Mouse (Mus musculus) erythroid progenitor cell, adult 5-6 weeks (primary cell): Measurements from ENCODE around the gene Hpd. TPM values are rescaled to one million over a fixed set of nuclear protein-coding genes. Genes with fewer than 3 reads are reported as not detected.

Experiments
- ATAC-seq: replicated peaks from 2 replicates; pipeline ENCODE4 v1.8.0; 2016; ENCODE audit warnings: moderate number of reproducible peaks, mild to moderate bottlenecking, moderate TSS enrichment, inconsistent platforms; ENCODE audit not compliant: poor library complexity, low FRiP score, severe bottlenecking
- total RNA-seq, 2 experiments: library from RNA; stranded (forward) in 1 of 2; stranded (reverse) in 1 of 2; fragments of 150-400 nt in 1 of 2; fragments of 186-747, 209-891 nt in 1 of 2; gene quantifications; 2 replicates each; pipeline versions ENCODE4 v1.2.3 to v1.2.4; 2015 to 2017; ENCODE audit warnings: low replicate concordance in 2 of 2

Gene Hpd
- total RNA-seq, 2 experiments from 2014 or later, result not detected

DNA sequence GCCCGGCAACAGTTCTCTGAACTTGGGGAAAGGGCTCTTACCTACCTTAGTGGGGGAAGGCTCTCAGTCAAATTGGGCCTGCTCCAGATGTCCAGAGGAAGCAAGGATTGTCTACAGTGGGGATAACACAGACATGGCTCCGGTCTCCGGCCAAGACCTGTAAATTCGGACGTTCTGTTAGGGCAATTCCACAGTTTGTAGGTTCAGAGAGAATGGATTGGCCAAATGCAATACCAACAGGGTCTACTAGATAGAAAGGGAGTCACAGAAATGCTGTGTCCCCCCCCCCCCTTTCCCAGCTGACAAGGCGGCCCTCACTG lies 44.7 kb downstream of the Hpd start:
- no peak for ATAC-seq

GRCm38 (mm10) chr5:123137044-123137909 lies 45.2 kb downstream of the Hpd start:
- peak; percentile 15; the same call in 1 of the 2 replicates for ATAC-seq

GRCm38 (mm10) chr5:123136361-123137043 lies 46.0 kb downstream of the Hpd start:
- ATAC-seq, result peak; percentile 48

DNA sequence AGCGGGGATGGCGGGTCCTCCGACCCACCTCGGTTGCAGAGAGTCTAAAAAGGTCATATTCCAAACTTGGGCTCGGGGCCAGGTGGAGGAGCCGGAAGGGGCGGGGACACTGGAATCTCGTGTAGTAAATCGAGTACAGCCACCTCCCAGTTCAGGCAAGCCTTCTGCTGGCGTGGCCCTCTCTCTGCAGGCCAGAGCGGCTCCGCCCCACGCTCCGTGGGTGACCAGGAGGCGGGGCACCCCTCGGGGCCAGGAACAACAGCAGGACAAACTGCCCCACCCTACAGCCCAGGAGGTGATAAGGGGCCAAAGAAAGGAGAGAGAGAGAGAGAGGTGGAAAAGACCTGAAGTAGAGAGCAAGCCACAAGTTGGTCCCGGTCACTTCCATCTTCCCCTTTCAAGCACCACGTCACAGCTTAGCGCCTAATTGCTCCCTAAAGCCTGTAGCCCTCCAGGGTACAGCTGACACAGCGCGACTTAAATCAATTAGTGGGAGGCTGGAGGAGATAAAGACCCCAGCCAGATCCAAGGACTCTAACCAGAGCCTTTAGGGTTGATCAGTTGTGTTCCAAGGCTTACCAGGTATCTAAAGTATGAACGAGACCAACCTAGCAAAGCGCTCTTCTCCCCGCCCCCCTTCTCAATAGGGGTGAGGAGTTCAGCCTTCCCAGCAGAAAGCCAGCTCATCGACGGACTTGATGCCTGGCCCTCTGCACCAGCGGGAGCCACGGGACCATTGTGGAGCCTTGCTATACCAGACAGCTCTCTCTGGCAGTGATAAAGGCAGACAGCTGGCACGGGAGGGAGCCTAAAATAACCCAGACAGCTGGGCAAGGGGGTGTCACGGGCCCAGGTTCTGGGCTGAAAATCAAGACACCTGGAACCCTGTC lies 46.8 kb downstream of the Hpd start:
- ATAC-seq, result peak; percentile 43

DNA sequence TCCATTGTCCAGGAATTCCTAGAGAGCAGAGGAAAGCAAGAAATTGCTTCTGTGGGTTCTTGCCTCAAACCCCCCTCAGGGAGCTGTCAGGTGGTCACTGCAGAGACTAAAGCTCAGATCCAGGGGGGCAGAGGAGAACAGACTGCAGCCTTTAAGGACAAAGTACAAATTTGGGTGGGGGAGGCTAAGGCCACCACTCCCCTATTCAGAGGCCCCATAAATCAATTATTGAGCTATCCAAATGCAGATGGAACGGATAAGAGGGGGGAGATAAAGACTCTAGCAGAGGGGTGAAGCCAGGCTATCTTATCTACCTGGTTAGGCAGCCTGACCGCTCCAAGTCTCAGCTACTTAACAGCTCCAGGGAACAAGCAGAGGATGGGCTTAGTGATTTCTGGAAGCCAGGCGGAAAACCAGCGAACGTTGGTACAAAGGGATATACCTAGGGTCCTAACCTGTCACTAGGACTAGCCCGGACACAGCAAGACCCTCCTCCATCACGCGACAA lies 47.6 kb downstream of the Hpd start:
- no peak for ATAC-seq

DNA sequence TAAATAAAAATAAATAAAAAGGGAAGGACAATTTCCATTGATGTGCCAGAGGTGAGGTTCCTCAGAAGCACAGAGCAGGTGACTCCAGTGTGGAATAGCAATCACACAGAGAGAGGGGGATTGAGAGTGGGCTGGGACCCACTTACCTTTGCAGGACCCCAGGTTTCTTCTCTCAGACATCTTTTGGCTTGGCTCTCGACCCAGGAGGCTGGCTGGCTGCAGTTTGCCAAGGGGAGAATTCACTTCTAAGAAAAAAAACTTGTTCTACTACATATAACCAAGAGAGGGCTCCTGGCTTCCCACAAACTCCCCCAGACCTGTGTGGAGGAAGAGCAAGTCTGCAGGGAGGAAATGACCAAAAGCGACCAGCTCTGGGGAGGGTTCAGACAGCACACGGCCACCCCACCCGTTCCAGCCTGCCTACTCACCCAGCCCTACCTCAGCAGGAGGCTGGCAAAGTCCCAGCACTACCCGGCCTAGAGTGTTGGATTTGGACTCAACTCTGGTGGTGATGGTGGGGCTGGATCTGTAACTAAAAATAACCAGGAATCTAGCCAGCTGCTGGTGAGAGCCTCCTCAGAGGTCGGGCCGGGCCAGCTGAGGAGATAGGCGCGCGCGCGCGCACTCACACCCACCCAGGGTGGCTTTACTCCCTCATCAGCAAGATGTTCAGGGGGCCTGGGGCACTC lies 48.2 kb downstream of the Hpd start:
- ATAC-seq, result no peak

GRCm38 (mm10) chr5:123133784-123134143 lies 48.8 kb downstream of the Hpd start:
- no peak for ATAC-seq

DNA sequence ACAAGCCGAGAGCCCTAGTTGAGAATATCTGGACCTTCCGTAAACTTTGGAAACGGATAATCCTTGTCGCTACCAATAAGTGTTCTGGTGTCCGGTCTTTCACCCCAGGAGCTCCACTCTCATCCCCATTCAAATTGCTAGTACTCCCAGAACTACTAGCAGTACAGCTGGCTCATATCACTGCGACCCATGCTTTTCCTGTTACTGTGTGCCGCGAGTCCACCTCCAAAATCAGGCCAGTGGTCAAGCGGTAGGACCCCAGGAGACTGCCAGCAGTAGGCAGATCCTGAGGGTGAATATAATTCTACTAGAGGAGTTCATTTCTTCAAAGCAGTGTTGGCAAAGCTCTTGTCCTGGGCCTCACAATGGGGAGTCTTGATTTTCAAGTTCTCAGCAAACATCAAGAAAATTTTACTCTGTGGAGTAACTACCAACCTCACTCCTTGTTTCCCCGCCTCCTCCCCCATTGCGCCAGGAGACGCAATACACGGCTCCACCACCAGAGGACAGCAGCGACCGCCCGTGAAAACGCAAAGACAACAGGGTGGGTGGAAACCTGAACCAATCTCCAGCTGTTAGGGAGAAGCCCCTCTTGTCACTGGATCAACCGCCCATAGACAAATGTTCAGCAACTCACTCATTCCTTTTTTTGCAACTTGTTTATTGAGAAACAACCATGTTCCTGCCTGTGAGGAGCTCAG lies 49.3 kb downstream of the Hpd start:
- peak; percentile 27; the same call in 1 of the 2 replicates for ATAC-seq

DNA sequence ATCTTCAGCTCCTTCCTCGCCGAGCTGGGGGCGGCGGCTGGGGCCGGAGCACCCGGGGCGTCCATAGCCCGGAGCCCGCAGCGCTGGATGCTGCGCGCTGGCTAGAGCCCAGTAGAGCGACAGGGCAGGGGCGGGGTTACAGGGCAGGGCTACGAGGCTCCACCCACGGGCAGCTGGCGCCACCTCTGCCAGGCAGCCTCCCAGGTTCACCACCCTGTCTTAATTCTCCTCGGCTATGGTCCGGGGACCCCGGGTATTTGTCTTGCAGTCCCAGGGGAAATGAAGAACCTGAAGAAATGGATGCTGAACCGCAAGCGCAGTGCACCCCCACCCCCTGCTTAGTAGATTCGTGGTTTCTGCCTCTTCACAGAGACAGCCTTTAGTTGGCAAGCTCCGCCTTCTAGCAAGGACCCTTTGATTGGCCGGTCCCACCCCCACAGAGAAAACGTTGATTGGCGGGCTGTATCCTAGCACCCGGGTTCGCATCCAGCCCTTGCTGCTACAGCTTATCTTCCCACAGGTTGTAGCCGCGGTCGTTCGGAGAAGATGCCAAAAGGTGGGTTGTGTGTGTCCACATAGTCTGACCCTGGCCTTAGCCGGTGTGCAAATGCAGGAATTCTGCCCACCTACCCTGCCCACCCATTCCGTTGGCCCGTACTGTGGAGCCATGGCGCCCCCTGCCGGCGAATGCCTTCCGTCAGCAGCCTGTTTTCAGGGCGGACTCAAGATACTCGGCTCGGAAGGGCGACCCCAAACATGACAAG lies 50.0 kb downstream of the Hpd start, which contains the start of gene Rhof:
TSS of gene Rhof (minus strand) at position 385 of the 764 bp plus-strand sequence.
- ATAC-seq, result peak; percentile 70

DNA sequence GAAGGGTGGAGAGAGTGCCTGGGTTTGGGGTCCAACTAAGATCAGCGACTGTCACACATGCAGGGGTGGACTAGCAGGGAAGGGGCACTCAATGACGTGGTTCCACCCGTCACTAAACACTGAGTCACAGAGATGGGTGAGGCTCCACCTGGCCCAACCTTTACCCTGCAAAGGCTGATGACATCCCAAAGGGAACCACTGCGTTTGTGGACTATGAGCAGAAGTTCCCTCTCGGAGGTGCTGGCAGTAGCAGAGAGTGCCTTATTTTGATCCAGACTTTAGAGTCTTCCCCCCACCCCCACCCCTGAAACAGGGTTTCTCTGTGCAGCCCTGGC lies 51.7 kb downstream of the Hpd start:
- ATAC-seq, result no peak

DNA sequence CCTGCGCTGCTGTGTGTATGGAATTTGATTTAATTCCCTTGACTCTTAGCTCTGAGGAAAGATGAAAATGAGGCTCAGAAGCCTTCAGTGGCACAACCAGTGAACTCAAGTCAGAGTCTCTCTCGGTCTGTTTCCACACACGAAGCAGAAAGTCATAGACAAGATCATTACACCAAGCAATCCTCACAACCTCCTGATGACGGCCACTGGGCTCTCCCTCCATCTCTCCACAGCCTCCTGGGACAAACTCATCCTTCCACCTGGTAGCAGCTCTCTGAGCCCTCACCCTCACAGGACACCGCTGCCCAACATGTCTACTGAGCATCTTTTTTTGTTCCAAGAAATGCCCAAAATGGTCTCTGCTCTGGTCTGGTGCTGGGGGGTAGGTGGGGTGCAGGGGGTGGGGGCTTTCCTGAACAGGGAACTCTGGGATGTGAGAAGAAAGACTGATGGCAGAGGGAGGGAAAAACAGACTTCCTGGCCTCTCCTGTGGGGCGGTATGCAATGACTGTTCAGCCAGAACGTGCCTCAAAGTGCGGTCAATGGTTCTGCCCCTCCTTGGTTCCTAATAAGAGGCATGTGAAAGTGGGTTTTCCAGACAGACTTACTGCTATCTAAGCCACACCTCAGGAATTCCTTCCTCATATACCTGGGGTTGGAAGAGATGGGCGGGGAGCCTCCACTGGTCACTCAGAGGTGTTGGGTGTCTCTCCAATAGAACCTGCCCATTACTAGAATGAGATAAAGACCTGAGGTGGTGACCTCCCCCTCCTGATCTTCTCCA lies 52.3 kb downstream of the Hpd start:
- no peak for ATAC-seq

DNA sequence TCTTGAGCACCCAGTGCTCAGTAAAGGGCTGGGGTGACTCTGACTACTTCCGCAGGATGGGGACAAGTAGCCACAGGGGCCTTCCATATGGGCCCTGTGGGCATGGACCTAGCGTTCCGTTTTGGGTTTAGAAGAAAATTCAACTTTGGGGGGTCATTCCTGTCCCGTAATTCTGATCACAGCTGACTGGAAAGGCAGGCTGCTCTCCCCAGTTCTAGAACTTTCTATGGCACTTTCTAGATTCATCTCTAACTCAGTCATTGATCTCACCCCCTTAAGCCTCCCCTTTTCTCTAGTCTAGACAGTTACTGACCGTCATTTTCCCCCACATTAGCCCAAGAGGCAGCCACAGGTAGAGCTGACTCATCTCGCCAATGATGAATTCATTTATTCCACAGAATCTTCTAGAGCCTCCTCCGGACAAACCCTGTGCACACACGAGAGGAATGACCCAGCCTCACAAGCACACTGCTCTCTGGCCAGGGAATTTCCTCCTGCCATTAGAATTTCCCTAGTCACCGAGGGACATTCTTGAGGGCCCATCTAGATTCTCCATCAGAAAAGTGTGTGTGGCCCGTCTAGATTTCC lies 53.3 kb downstream of the Hpd start:
- no peak for ATAC-seq

- no peak for ATAC-seq
Measured at GRCm38 (mm10) chr5:123128426-123129169, 53.9 kb downstream of the Hpd start.

DNA sequence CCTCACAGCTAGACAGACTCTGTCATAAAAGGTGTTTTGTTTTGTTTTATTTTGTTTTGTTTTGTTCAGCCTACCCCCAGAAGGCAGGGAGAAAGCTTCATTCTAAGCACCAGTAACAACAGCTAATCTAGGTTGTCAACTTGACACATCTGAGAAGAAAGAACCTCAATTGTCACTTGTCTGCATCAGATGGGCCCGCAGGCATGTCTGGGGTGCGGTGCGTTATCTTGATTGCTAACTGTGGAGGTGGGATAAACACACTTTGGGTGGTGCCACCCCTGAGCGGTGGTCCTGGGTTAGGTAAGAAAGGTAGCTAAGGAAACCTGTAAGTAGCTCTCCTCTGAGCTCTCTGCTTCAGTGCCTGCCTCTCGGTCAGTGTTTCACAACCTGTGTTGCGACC lies 55.5 kb downstream of the Hpd start:
- ATAC-seq, result no peak

DNA sequence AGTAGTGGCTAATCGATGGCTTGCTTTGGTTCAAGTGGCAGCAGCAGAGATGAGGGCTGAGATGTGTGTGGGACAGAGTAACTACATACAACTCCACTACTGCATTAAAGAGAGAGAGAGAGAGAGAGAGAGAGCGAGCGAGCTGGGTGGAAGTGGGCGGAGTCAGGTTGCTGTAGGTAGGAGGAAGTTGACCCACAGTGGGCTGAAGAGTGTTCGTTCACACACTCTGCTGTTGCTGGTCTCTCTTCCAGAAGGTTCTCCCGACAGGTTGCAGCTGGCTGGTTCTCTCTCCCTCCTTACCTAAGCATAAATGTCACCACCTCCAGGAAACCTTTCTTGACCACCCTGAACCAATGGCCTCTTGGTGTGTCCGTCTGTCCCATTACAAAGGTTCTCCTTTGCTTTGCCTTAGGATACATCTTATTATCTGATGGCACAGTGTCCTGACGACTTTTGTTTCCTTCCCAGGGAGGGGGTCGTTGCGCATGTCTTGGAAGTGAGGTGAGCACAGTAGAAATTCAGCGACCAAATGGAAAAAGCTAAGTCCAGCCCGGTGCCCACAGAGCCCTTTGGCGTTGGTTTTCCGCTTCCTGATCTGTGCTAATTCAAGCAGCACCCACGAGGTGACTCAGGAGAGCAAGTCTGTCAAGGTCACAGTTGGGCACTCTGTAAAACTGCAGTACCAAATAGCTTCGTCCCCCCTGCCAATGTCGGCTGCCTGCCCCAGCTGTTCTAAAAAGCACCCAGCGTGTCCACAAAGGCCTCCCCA lies 56.7 kb downstream of the Hpd start:
- no peak for ATAC-seq

DNA sequence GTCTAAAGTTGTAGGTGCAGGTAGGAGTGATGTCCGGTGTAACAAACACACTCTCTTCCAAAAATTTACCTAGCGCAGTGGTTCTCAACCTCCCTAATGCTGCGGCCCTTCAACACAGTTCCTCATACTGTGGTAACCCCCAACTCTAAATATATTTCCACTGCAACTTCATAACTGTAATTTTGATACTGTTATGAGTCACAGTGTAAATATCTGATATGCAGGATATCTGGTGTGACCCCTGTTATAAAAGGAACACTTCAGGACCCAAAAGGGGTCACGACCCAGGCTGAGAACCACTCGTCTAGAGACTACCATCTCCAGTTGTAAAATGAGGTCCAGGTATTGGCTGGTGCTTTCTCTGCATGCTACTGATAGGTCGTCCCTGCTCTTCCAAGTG lies 57.4 kb downstream of the Hpd start:
- ATAC-seq, result no peak
